Mouse (Mus musculus) hindbrain, embryonic 13.5 days (tissue): Measurements from ENCODE around the gene Btg3. TPM values are rescaled to one million over a fixed set of nuclear protein-coding genes. Genes with fewer than 3 reads are reported as not detected.
A peak's percentile ranks its signal among the peaks of the same experiment; 100 is the strongest.

ENCODE experiments used
- ATAC-seq: fragments of 200-750 bp; cut with Nextera tagmentation; 2 replicates; pipeline ENCODE4 v1.8.0; 2017; ENCODE audit warnings: moderate TSS enrichment; ENCODE audit not compliant: low FRiP score
- H3K27ac ChIP-seq: fragments of 300-500 bp; sonication (generic); 2 replicates; pipeline ENCODE4 v1.5.1; 2015; ENCODE audit warnings: inconsistent platforms, mild to moderate bottlenecking, moderate library complexity
- H3K27me3 ChIP-seq: fragments of 300-500 bp; sonication (generic); 2 replicates; pipeline ENCODE4 v1.6.1; 2015; ENCODE audit warnings: mild to moderate bottlenecking, inconsistent platforms
- H3K36me3 ChIP-seq: fragments of 300-500 bp; sonication (generic); 2 replicates; pipeline ENCODE4 v1.6.1; 2015; ENCODE audit warnings: mild to moderate bottlenecking, inconsistent platforms
- H3K4me1 ChIP-seq: fragments of 300-500 bp; sonication (generic); replicated peaks from 2 replicates; pipeline ENCODE4 v1.6.1; 2015; ENCODE audit warnings: inconsistent platforms
- H3K4me2 ChIP-seq: fragments of 300-500 bp; sonication (generic); 2 replicates; pipeline ENCODE4 v1.6.1; 2015; ENCODE audit warnings: inconsistent platforms, mild to moderate bottlenecking, moderate library complexity
- H3K4me3 ChIP-seq: fragments of 300-500 bp; sonication (generic); 2 replicates; pipeline ENCODE4 v1.5.1; 2015; ENCODE audit warnings: mild to moderate bottlenecking, inconsistent platforms
- H3K9ac ChIP-seq: fragments of 300-500 bp; sonication (generic); 2 replicates; pipeline ENCODE4 v1.6.1; 2015; ENCODE audit warnings: mild to moderate bottlenecking, inconsistent platforms
- H3K9me3 ChIP-seq: fragments of 300-500 bp; sonication (generic); 2 replicates; pipeline ENCODE4 v1.6.1; 2016; ENCODE audit warnings: inconsistent platforms
- WGBS: fragments of 180-500 bp; shearing (Covaris S2); methylation state at CpG from one replicate; pipeline ENCODE4 v1.1.7; 2015; 5-methylcytosine and 5-hydroxymethylcytosine counted together
- polyA plus RNA-seq: library from polyadenylated mRNA; unstranded; fragments of >200 nt; fragmentation: Nextera tagmentation; extraction: Ambion mirVana; gene quantifications from 2 replicates; pipeline ENCODE4 v1.2.1, GENCODE M21; 2015

Gene Btg3
- polyA plus RNA-seq, 1 experiment from 2014 or later, result 26.1 TPM

GRCm38 (mm10) chr16:78309258-78309657 lies 67.7 kb downstream of the Btg3 start:
- Histone ChIP-seq H3K9ac (no peak overlapping the region), H3K4me3 (no peak overlapping the region), H3K9me3 (no peaks in the 10 kb centered on the region), H3K4me1 (peaks cover 65% of the 10 kb centered on the region), H3K27me3 (no peaks in the 10 kb centered on the region), H3K4me2 (no peak overlapping the region), H3K36me3 (peaks cover 3% of the 10 kb centered on the region; the same call in 1 of the 2 replicates), H3K27ac (no peak overlapping the region)
- ATAC-seq, result no peak
- 89% methylated on average over 6 of the region's 6 CpGs for WGBS

DNA sequence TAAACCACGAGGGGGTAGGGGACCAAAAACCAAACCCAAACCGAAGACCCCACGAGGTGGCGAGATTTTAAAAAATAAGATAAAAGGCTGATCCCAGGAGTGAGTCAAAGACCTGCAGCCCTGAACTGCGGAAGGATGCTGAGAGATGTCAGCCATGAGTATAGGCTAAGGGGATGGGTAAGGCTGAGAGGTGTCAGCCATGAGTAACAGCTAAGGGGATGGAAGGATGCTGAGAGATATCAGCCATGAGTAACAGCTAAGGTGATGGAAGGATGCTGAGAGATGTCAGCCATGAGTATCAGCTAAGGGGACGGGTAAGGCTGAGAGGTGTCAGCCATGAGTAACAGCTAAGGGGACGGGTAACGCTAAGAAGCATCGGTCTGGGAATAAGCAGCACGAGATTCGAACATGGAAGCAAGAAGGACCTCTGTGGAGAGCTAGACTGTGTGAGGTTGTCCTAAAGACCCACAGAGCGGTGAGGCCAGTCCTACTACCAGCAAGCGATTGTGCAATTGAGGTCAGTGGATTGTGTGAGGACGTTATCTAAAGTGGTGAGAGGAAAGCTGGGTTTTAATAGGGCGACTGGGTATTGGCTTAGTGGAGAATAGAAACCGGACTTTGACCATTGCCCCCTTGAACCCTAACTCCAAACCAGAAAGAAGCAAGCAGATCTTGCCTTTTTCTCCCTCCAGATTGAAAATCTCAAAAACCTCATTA lies 69.4 kb downstream of the Btg3 start:
- Histone ChIP-seq H3K4me1 (peaks cover 65% of the 10 kb centered on the region), H3K27ac (no peak overlapping the region), H3K9ac (no peak overlapping the region), H3K27me3 (no peaks in the 10 kb centered on the region), H3K4me3 (no peak overlapping the region), H3K4me2 (no peak overlapping the region), H3K36me3 (peaks cover 3% of the 10 kb centered on the region; the same call in 1 of the 2 replicates), H3K9me3 (no peaks in the 10 kb centered on the region)
- ATAC-seq, result no peak
- 96% methylated on average over 16 of the region's 16 CpGs for WGBS

- Histone ChIP-seq H3K9ac (no peak overlapping the region), H3K27me3 (no peaks in the 10 kb centered on the region), H3K4me2 (no peak overlapping the region), H3K36me3 (peaks cover 3% of the 10 kb centered on the region; the same call in 1 of the 2 replicates), H3K9me3 (no peaks in the 10 kb centered on the region), H3K27ac (no peak overlapping the region), H3K4me1 (peaks cover 56% of the 10 kb centered on the region), H3K4me3 (no peak overlapping the region)
- no peak for ATAC-seq
- 91% methylated on average over 8 of the region's 8 CpGs for WGBS
Observed at GRCm38 (mm10) chr16:78306606-78307005, 70.4 kb downstream of the Btg3 start.

DNA sequence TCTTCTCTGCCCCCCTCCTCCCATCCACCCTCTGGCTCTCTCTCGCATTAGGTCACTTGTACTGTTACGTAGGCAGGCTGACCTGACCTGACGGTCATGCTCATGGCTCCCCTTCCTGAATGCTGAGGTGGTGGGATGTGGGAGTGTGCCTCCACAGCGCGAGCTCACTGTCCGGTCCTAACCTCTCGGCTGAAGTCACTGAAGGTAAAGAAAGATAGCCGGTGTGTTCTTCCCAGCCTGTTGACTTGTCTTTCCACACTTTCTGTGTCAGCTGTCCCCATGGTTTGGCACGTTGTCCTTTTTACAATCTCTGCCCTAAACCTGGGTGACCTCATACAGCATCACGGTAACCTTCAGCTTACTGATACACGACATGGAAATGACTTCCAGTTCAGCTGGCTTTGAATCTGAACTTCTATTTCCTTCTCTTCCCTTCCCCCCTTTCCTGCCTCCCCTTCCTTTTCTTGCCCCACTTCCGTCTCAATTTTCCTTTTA lies 71.3 kb downstream of the Btg3 start:
- H3K4me1 ChIP-seq, result peaks cover 52% of the 10 kb centered on the region
- ATAC-seq, result no peak
- 87% methylated on average over 12 of the region's 12 CpGs for WGBS
- no peaks in the 10 kb centered on the region for H3K27me3 ChIP-seq
- H3K27ac ChIP-seq, result no peak overlapping the region
- no peak overlapping the region for H3K4me3 ChIP-seq
- no peak overlapping the region for H3K4me2 ChIP-seq
- no peak overlapping the region for H3K9ac ChIP-seq
- H3K9me3 ChIP-seq, result no peaks in the 10 kb centered on the region
- H3K36me3 ChIP-seq, result peaks cover 3% of the 10 kb centered on the region; the same call in 1 of the 2 replicates

GRCm38 (mm10) chr16:78302678-78303050 lies 74.3 kb downstream of the Btg3 start:
- H3K36me3 ChIP-seq, result no peaks in the 10 kb centered on the region; the same call in 1 of the 2 replicates
- H3K4me3 ChIP-seq, result peak overlapping the region; percentile 93
- H3K9me3 ChIP-seq, result no peaks in the 10 kb centered on the region
- WGBS, result 1% methylated on average over 10 of the region's 10 CpGs
- peak overlapping the region; percentile 97 for H3K9ac ChIP-seq
- ATAC-seq, result no peak
- peaks cover 43% of the 10 kb centered on the region for H3K4me1 ChIP-seq
- H3K4me2 ChIP-seq, result peak overlapping the region; percentile 69
- H3K27ac ChIP-seq, result peak overlapping the region; percentile 98
- H3K27me3 ChIP-seq, result no peaks in the 10 kb centered on the region

GRCm38 (mm10) chr16:78301831-78302677 lies 74.9 kb downstream of the Btg3 start:
- WGBS, result under 1% methylated on average over 62 of the region's 65 CpGs

GRCm38 (mm10) chr16:78301183-78301830 lies 75.7 kb downstream of the Btg3 start, which contains the start of gene Cxadr:
Gene Cxadr (plus strand): TSS chr16:78301489.
- WGBS, result under 1% methylated on average over 34 of the region's 34 CpGs
- Histone ChIP-seq H3K4me1 (peaks cover 41% of the 10 kb centered on the region), H3K27ac (peak within 1 kb of the TSS; percentile 98), H3K9ac (peak within 1 kb of the TSS; percentile 97), H3K36me3 (no peaks in the 10 kb centered on the region), H3K4me2 (peak within 1 kb of the TSS; percentile 69), H3K27me3 (no peaks in the 10 kb centered on the region), H3K9me3 (no peaks in the 10 kb centered on the region), H3K4me3 (peak within 1 kb of the TSS; percentile 93)
- peak; percentile 94 for ATAC-seq

More at GRCm38 (mm10) chr16:78301831-78302677, 74.9 kb downstream of the Btg3 start:
- Histone ChIP-seq H3K27me3 (no peaks in the 10 kb centered on the region), H3K4me2 (peak overlapping the region; percentile 69), H3K4me1 (peaks cover 41% of the 10 kb centered on the region), H3K9ac (peak overlapping the region; percentile 97), H3K9me3 (no peaks in the 10 kb centered on the region), H3K36me3 (no peaks in the 10 kb centered on the region), H3K4me3 (peak overlapping the region; percentile 93), H3K27ac (peak overlapping the region; percentile 98)
- peak; percentile 67 for ATAC-seq

GRCm38 (mm10) chr16:78296114-78296513 lies 80.9 kb downstream of the Btg3 start:
- WGBS, result 78% methylated on average over 9 of the region's 9 CpGs
- H3K4me3 ChIP-seq, result no peak overlapping the region
- no peak overlapping the region for H3K9ac ChIP-seq
- H3K4me1 ChIP-seq, result peaks cover 5% of the 10 kb centered on the region
- H3K27me3 ChIP-seq, result no peaks in the 10 kb centered on the region
- H3K4me2 ChIP-seq, result no peak overlapping the region
- H3K9me3 ChIP-seq, result no peaks in the 10 kb centered on the region
- no peak overlapping the region for H3K27ac ChIP-seq
- no peak for ATAC-seq
- no peaks in the 10 kb centered on the region for H3K36me3 ChIP-seq

- Histone ChIP-seq H3K9ac (no peak overlapping the region), H3K4me3 (no peak overlapping the region), H3K4me2 (no peak overlapping the region), H3K27me3 (no peaks in the 10 kb centered on the region), H3K9me3 (no peaks in the 10 kb centered on the region), H3K36me3 (no peaks in the 10 kb centered on the region), H3K27ac (no peak overlapping the region), H3K4me1 (no peaks in the 10 kb centered on the region; the same call in 1 of the 2 replicates)
- 50% methylated on average over 4 of the region's 4 CpGs for WGBS
- no peak for ATAC-seq
Observed at GRCm38 (mm10) chr16:78295601-78296000, 81.4 kb downstream of the Btg3 start.

DNA sequence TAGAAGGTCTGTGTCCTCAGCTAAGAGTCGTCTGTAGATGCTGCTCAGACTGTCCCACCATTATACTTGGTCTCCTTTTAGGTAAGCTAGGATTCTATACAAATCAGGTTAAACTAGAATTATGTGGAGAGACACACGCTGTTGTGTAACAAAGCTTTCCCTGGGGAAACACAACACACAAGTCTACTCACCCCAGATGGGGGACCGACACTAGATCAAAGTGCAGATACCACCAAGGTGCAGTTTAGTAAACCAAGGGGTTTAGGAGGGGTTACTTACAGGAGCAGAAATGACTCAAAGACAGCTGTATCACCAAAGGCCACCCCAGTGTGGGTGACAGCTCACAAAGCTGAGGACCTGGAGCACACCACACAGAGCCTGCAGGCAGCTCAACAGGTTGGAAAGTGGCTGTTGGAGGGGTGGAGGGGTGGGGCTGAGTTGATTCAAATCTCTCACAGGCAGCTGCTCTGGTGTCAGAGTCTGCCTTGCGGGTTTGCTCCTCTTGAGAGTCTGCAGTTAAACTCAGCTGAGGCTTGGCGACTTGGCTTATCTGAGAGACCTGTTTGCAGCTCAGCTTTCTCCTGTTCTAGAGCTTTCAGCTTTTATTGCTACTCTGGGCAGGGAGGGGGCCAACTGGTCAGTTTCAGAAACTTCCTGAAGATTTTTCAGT lies 82.3 kb downstream of the Btg3 start:
- no peaks in the 10 kb centered on the region for H3K4me1 ChIP-seq
- H3K27me3 ChIP-seq, result no peaks in the 10 kb centered on the region
- ATAC-seq, result no peak
- WGBS, result 55% methylated on average over 5 of the region's 5 CpGs
- no peaks in the 10 kb centered on the region for H3K9me3 ChIP-seq
- no peaks in the 10 kb centered on the region for H3K36me3 ChIP-seq
- H3K9ac ChIP-seq, result no peak overlapping the region
- no peak overlapping the region for H3K27ac ChIP-seq
- no peak overlapping the region for H3K4me2 ChIP-seq
- H3K4me3 ChIP-seq, result no peak overlapping the region

DNA sequence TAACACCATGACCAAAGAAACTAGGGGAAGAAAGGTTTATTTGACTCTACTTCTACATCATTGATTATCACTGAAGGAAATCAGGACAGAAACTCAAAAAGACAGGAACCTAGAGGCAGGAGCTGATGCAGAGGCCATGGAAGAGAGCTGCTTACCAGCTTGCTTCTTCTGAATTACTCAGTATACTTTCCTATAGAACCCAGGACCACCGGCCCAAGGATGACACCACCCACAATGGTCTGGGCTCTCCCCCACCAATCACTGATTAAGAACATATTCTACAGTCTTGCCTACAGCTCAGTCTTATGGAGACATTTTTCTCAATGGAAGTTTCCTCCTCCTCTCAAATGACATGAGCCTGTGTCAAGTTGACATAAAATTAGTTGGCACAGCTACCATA lies 82.9 kb downstream of the Btg3 start:
- no peaks in the 10 kb centered on the region for H3K4me1 ChIP-seq
- WGBS, result 94% methylated on average over 1 of the region's 1 CpGs
- H3K27me3 ChIP-seq, result no peaks in the 10 kb centered on the region
- no peak for ATAC-seq
- H3K36me3 ChIP-seq, result no peaks in the 10 kb centered on the region
- no peak overlapping the region for H3K27ac ChIP-seq
- H3K9ac ChIP-seq, result no peak overlapping the region
- no peaks in the 10 kb centered on the region for H3K9me3 ChIP-seq
- H3K4me3 ChIP-seq, result no peak overlapping the region
- H3K4me2 ChIP-seq, result no peak overlapping the region
